Mouse (Mus musculus) lung, embryonic 14.5 days (tissue): Measurements from ENCODE around the gene Ccdc6. TPM values are rescaled to one million over a fixed set of nuclear protein-coding genes. Genes with fewer than 3 reads are reported as not detected.

Experiments
- ATAC-seq: fragments of 200-750 bp; cut with Nextera tagmentation; 2 replicates; pipeline ENCODE4 v1.8.0; 2017; ENCODE audit warnings: mild to moderate bottlenecking, moderate TSS enrichment, moderate library complexity; ENCODE audit not compliant: insufficient read depth
- DNase-seq: peaks from one replicate; pipeline ENCODE4 v3.0.0-alpha.2; 2015
- H3K27ac ChIP-seq: fragments of 300-500 bp; sonication (generic); 2 replicates; pipeline ENCODE4 v1.5.1; 2014; ENCODE audit warnings: low read depth, mild to moderate bottlenecking, moderate library complexity
- H3K27me3 ChIP-seq: fragments of 300-500 bp; sonication (generic); 2 replicates; pipeline ENCODE4 v1.6.1; 2014; ENCODE audit warnings: low read length, control low read depth; ENCODE audit not compliant: insufficient read depth
- H3K36me3 ChIP-seq: fragments of 300-500 bp; sonication (generic); 2 replicates; pipeline ENCODE4 v1.6.1; 2014; ENCODE audit warnings: control low read depth; ENCODE audit not compliant: insufficient read depth
- H3K4me1 ChIP-seq: fragments of 300-500 bp; sonication (generic); 2 replicates; pipeline ENCODE4 v1.6.1; 2014; ENCODE audit warnings: antibody characterized with exemption, control low read depth; ENCODE audit not compliant: insufficient read depth
- H3K4me2 ChIP-seq: fragments of 300-500 bp; sonication (generic); 2 replicates; pipeline ENCODE4 v1.6.1; 2014; ENCODE audit warnings: mild to moderate bottlenecking
- H3K4me3 ChIP-seq: fragments of 300-500 bp; sonication (generic); 2 replicates; pipeline ENCODE4 v1.5.1; 2014; ENCODE audit warnings: low read depth, low read length
- H3K9ac ChIP-seq: fragments of 300-500 bp; sonication (generic); 2 replicates; pipeline ENCODE4 v1.6.1; 2014
- H3K9me3 ChIP-seq: fragments of 300-500 bp; sonication (generic); 2 replicates; pipeline ENCODE4 v1.6.1; 2016; ENCODE audit warnings: low read depth, low read length, control low read depth
- CTCF ChIP-seq: IDR thresholded peaks from 2 replicates; pipeline ENCODE4 v1.5.1; 2016; ENCODE audit warnings: antibody characterized with exemption, low read depth
- WGBS: fragments of 180-500 bp; shearing (Covaris S2); extraction: QIAGEN DNeasy Blood & Tissue Kit; methylation state at CpG from one replicate; pipeline ENCODE4 v1.1.7; 2014; 5-methylcytosine and 5-hydroxymethylcytosine counted together
- polyA plus RNA-seq: library from polyadenylated mRNA; unstranded; fragments of >200 nt; fragmentation: Nextera tagmentation; extraction: Ambion mirVana; gene quantifications from 2 replicates; pipeline ENCODE4 v1.2.1, GENCODE M21; 2014

The Ccdc6 gene
- polyA plus RNA-seq, 1 experiment from 2014 or later: 21.9 TPM

GRCm38 (mm10) chr10:70230352-70230751, 133.4 kb downstream of the Ccdc6 start:
- Histone ChIP-seq H3K9ac (no peak overlapping the region), H3K4me1 (peaks cover 2% of the 10 kb centered on the region; the same call in 1 of the 2 replicates), H3K36me3 (no peaks in the 10 kb centered on the region), H3K4me3 (no peak overlapping the region), H3K27me3 (no peaks in the 10 kb centered on the region), H3K27ac (no peak overlapping the region), H3K4me2 (no peak overlapping the region), H3K9me3 (no peaks in the 10 kb centered on the region)
- DNase-seq (no peak), ATAC-seq (no peak)
- WGBS: 82% methylated on average over 6 of the region's 6 CpGs
- no peak for TF ChIP-seq CTCF

DNA sequence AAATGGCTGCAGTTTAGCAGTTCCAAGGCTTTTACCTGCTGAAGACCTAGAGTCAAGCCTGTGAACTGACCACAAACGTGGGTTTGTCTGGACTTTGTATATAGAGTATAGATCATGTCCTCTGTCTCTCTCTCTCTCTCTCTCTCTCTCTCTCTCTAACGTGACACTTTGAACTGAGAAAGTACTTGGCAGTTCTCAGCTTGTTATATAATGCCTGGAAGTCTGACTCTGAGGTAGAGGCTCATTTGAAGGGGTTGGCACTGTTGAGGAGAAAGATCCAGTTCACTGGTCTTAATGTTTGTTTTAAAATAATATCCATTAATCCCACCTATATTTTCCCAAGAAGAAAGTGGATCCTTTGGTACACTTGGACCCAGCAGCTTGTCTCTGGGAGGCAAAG, 141.0 kb downstream of the Ccdc6 start:
- Histone ChIP-seq H3K4me1 (no peaks in the 10 kb centered on the region), H3K27ac (no peak overlapping the region), H3K9me3 (no peaks in the 10 kb centered on the region), H3K36me3 (no peaks in the 10 kb centered on the region), H3K4me2 (no peak overlapping the region), H3K4me3 (no peak overlapping the region), H3K27me3 (no peaks in the 10 kb centered on the region), H3K9ac (no peak overlapping the region)
- ATAC-seq (no peak), DNase-seq (no peak)
- 54% methylated on average over 2 of the region's 2 CpGs for WGBS
- TF ChIP-seq CTCF: no peak

Other genes with a start within 250 kb of the Ccdc6 start
- 0.50 TPM in 1 of 2 replicates, not detected in the other for gene Mrln, start 107.5 kb downstream of the Ccdc6 start, polyA plus RNA-seq
- gene Slc16a9, start 148.0 kb downstream of the Ccdc6 start, polyA plus RNA-seq: 6.3 and 6.9 TPM in 2 replicates